Mouse (Mus musculus): Measurements from ENCODE around the gene Gm42906. TPM values are rescaled to one million over a fixed set of nuclear protein-coding genes. Genes with fewer than 3 reads are reported as not detected.

Gm42906 gene
- polyA plus RNA-seq, 1 experiment from 2014 or later = not detected

- no peaks in the 10 kb centered on the region for H3K36me3 ChIP-seq (ENCODE audit: control insufficient read depth, insufficient read depth, low read length)
- no peak overlapping the region for H3K4me3 ChIP-seq (ENCODE audit: low read depth, low read length)
- no peak overlapping the region for H3K4me2 ChIP-seq (ENCODE audit: low read depth, low read length)
- ATAC-seq (ENCODE audit: low read depth) = no peak
- no peaks in the 10 kb centered on the region for H3K27me3 ChIP-seq (ENCODE audit: control insufficient read depth, insufficient read depth, low read length)
- H3K9me3 ChIP-seq (ENCODE audit: control insufficient read depth, low read length) = no peaks in the 10 kb centered on the region
- H3K27ac ChIP-seq (ENCODE audit: low read depth, low read length) = no peak overlapping the region
- 90% methylated on average over 11 of the region's 11 CpGs for WGBS
- H3K4me1 ChIP-seq (ENCODE audit: control insufficient read depth, insufficient read depth, low read length) = no peaks in the 10 kb centered on the region
- no peak overlapping the region for H3K9ac ChIP-seq (replicated peaks; ENCODE audit: low read depth, low read length)
These were observed 244.2 kb downstream of the Gm42906 start for GRCm38 (mm10) chr5:151183656-151184240.

GRCm38 (mm10) chr5:151181288-151181687 is 246.7 kb downstream of the Gm42906 start:
- H3K9me3 ChIP-seq (ENCODE audit: control insufficient read depth, low read length) = no peaks in the 10 kb centered on the region
- no peaks in the 10 kb centered on the region for H3K36me3 ChIP-seq (ENCODE audit: control insufficient read depth, insufficient read depth, low read length)
- no peaks in the 10 kb centered on the region for H3K27me3 ChIP-seq (ENCODE audit: control insufficient read depth, insufficient read depth, low read length)
- H3K4me2 ChIP-seq (ENCODE audit: low read depth, low read length) = no peak overlapping the region
- ATAC-seq (ENCODE audit: low read depth) = no peak
- no peak overlapping the region for H3K27ac ChIP-seq (ENCODE audit: low read depth, low read length)
- H3K4me1 ChIP-seq (ENCODE audit: control insufficient read depth, insufficient read depth, low read length) = no peaks in the 10 kb centered on the region
- no peak overlapping the region for H3K9ac ChIP-seq (replicated peaks; ENCODE audit: low read depth, low read length)
- 93% methylated on average over 8 of the region's 8 CpGs for WGBS
- no peak overlapping the region for H3K4me3 ChIP-seq (ENCODE audit: low read depth, low read length)

DNA sequence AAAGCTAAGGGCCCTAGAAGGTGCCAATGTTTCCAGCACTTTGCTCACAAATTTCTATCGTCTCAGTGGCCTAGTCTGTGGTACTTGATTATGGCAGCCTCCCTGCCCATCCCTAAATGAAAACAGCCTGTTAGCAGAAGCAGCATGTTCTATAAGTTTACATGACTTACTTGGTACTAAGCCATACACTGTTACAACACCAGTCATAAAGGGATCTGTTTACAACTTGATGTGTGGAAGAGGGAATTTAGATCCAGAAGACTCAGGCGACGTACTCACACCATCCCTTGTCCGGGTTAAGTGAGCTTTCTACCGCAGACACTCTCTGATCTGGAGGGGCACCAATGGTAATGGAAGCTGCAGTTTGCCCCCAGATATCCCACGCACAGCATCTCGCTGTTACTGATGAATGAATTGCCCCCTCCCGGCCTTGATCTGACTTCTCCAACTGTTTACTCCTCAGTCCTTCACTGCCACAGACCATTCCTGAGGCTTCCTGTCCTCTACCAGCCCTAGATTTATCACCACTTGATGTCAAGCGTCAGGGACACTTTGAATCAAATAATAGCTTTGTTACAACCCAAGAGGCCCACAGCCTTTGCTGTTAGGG is 247.7 kb downstream of the Gm42906 start:
- Histone ChIP-seq H3K27ac (ENCODE audit: low read depth, low read length) (no peak overlapping the region), H3K4me3 (ENCODE audit: low read depth, low read length) (no peak overlapping the region), H3K9me3 (ENCODE audit: control insufficient read depth, low read length) (no peaks in the 10 kb centered on the region), H3K27me3 (ENCODE audit: control insufficient read depth, insufficient read depth, low read length) (no peaks in the 10 kb centered on the region), H3K4me2 (ENCODE audit: low read depth, low read length) (no peak overlapping the region), H3K4me1 (ENCODE audit: control insufficient read depth, insufficient read depth, low read length) (no peaks in the 10 kb centered on the region), H3K9ac (replicated peaks; ENCODE audit: low read depth, low read length) (no peak overlapping the region), H3K36me3 (ENCODE audit: control insufficient read depth, insufficient read depth, low read length) (no peaks in the 10 kb centered on the region)
- WGBS = 70% methylated on average over 9 of the region's 9 CpGs
- no peak for ATAC-seq (ENCODE audit: low read depth)

- H3K27me3 ChIP-seq (ENCODE audit: control insufficient read depth, insufficient read depth, low read length) = no peaks in the 10 kb centered on the region
- no peak overlapping the region for H3K4me2 ChIP-seq (ENCODE audit: low read depth, low read length)
- H3K9me3 ChIP-seq (ENCODE audit: control insufficient read depth, low read length) = no peaks in the 10 kb centered on the region
- no peaks in the 10 kb centered on the region for H3K36me3 ChIP-seq (ENCODE audit: control insufficient read depth, insufficient read depth, low read length)
- H3K4me3 ChIP-seq (ENCODE audit: low read depth, low read length) = no peak overlapping the region
- 91% methylated on average over 3 of the region's 3 CpGs for WGBS
- no peaks in the 10 kb centered on the region for H3K4me1 ChIP-seq (ENCODE audit: control insufficient read depth, insufficient read depth, low read length)
- no peak overlapping the region for H3K27ac ChIP-seq (ENCODE audit: low read depth, low read length)
- no peak for ATAC-seq (ENCODE audit: low read depth)
- H3K9ac ChIP-seq (replicated peaks; ENCODE audit: low read depth, low read length) = no peak overlapping the region
These were observed 250.8 kb downstream of the Gm42906 start for GRCm38 (mm10) chr5:151177171-151177570.

GRCm38 (mm10) chr5:151175897-151176313 is 252.1 kb downstream of the Gm42906 start:
- Histone ChIP-seq H3K9ac (replicated peaks; ENCODE audit: low read depth, low read length) (no peak overlapping the region), H3K36me3 (ENCODE audit: control insufficient read depth, insufficient read depth, low read length) (no peaks in the 10 kb centered on the region), H3K27me3 (ENCODE audit: control insufficient read depth, insufficient read depth, low read length) (no peaks in the 10 kb centered on the region), H3K9me3 (ENCODE audit: control insufficient read depth, low read length) (no peaks in the 10 kb centered on the region), H3K27ac (ENCODE audit: low read depth, low read length) (no peak overlapping the region), H3K4me3 (ENCODE audit: low read depth, low read length) (no peak overlapping the region), H3K4me2 (ENCODE audit: low read depth, low read length) (no peak overlapping the region), H3K4me1 (ENCODE audit: control insufficient read depth, insufficient read depth, low read length) (no peaks in the 10 kb centered on the region)
- ATAC-seq (ENCODE audit: low read depth) = no peak
- 75% methylated on average over 4 of the region's 4 CpGs for WGBS

GRCm38 (mm10) chr5:151174485-151175460 is 253.2 kb downstream of the Gm42906 start:
- H3K36me3 ChIP-seq (ENCODE audit: control insufficient read depth, insufficient read depth, low read length) = no peaks in the 10 kb centered on the region
- H3K27me3 ChIP-seq (ENCODE audit: control insufficient read depth, insufficient read depth, low read length) = no peaks in the 10 kb centered on the region
- no peak overlapping the region for H3K4me3 ChIP-seq (ENCODE audit: low read depth, low read length)
- no peak for ATAC-seq (ENCODE audit: low read depth)
- no peaks in the 10 kb centered on the region for H3K4me1 ChIP-seq (ENCODE audit: control insufficient read depth, insufficient read depth, low read length)
- 71% methylated on average over 7 of the region's 7 CpGs for WGBS
- H3K9me3 ChIP-seq (ENCODE audit: control insufficient read depth, low read length) = no peaks in the 10 kb centered on the region
- no peak overlapping the region for H3K4me2 ChIP-seq (ENCODE audit: low read depth, low read length)
- no peak overlapping the region for H3K27ac ChIP-seq (ENCODE audit: low read depth, low read length)
- no peak overlapping the region for H3K9ac ChIP-seq (replicated peaks; ENCODE audit: low read depth, low read length)

DNA sequence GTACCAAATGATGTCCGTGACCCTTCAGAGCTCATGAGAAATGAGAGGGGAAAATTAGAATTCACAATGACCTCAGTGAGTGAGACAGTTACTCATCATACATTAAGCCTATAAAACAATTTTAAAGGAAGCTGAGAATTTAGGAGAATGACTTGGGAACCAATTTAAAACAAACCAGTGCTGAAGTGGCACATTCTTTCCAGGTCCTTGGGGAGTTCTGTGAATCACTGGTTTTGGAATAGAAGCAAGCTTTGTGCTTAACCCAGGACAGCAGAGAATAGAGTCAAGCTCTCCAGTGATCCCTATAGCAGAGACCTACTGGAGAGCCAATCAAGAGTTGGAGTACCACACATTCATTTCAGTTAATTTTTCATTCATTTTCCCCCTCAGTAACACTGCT is 254.2 kb downstream of the Gm42906 start:
- WGBS = 93% methylated on average over 1 of the region's 1 CpGs
- no peaks in the 10 kb centered on the region for H3K4me1 ChIP-seq (ENCODE audit: control insufficient read depth, insufficient read depth, low read length)
- H3K9ac ChIP-seq (replicated peaks; ENCODE audit: low read depth, low read length) = no peak overlapping the region
- no peak overlapping the region for H3K4me2 ChIP-seq (ENCODE audit: low read depth, low read length)
- H3K4me3 ChIP-seq (ENCODE audit: low read depth, low read length) = no peak overlapping the region
- no peaks in the 10 kb centered on the region for H3K9me3 ChIP-seq (ENCODE audit: control insufficient read depth, low read length)
- H3K36me3 ChIP-seq (ENCODE audit: control insufficient read depth, insufficient read depth, low read length) = no peaks in the 10 kb centered on the region
- no peak overlapping the region for H3K27ac ChIP-seq (ENCODE audit: low read depth, low read length)
- no peaks in the 10 kb centered on the region for H3K27me3 ChIP-seq (ENCODE audit: control insufficient read depth, insufficient read depth, low read length)
- no peak for ATAC-seq (ENCODE audit: low read depth)

GRCm38 (mm10) chr5:151170168-151170750 is 257.7 kb downstream of the Gm42906 start:
- Histone ChIP-seq H3K4me1 (ENCODE audit: control insufficient read depth, insufficient read depth, low read length) (peaks cover 4% of the 10 kb centered on the region; the same call in 1 of the 2 replicates), H3K4me3 (ENCODE audit: low read depth, low read length) (no peak overlapping the region), H3K9ac (replicated peaks; ENCODE audit: low read depth, low read length) (no peak overlapping the region), H3K4me2 (ENCODE audit: low read depth, low read length) (no peak overlapping the region), H3K9me3 (ENCODE audit: control insufficient read depth, low read length) (no peaks in the 10 kb centered on the region), H3K36me3 (ENCODE audit: control insufficient read depth, insufficient read depth, low read length) (no peaks in the 10 kb centered on the region), H3K27me3 (ENCODE audit: control insufficient read depth, insufficient read depth, low read length) (no peaks in the 10 kb centered on the region), H3K27ac (ENCODE audit: low read depth, low read length) (no peak overlapping the region)
- no peak for ATAC-seq (ENCODE audit: low read depth)
- 88% methylated on average over 3 of the region's 3 CpGs for WGBS

Measured in neural tube, embryonic 14.5 days (tissue).